Mouse (Mus musculus) stomach, embryonic 16.5 days (tissue): ENCODE results near the gene Dcun1d3. TPM values are rescaled to one million over a fixed set of nuclear protein-coding genes. Genes with fewer than 3 reads are reported as not detected.

Experiments used
- ATAC-seq: fragments of 200-750 bp; cut with Nextera tagmentation; 2 replicates; pipeline ENCODE4 v1.8.0; 2017; ENCODE audit warnings: moderate number of reproducible peaks, moderate TSS enrichment; ENCODE audit not compliant: insufficient read depth, low FRiP score
- H3K27ac ChIP-seq: fragments of 300-500 bp; sonication (generic); 2 replicates; pipeline ENCODE4 v1.5.1; 2014; ENCODE audit warnings: low read length
- H3K27me3 ChIP-seq: fragments of 300-500 bp; sonication (generic); 2 replicates; pipeline ENCODE4 v1.6.1; 2014; ENCODE audit warnings: low read length, control low read depth, mixed read lengths; ENCODE audit not compliant: control insufficient read depth, insufficient read depth
- H3K36me3 ChIP-seq: fragments of 300-500 bp; sonication (generic); 2 replicates; pipeline ENCODE4 v1.6.1; 2014; ENCODE audit warnings: low read length; ENCODE audit not compliant: control insufficient read depth, insufficient read depth
- H3K4me1 ChIP-seq: fragments of 300-500 bp; sonication (generic); 2 replicates; pipeline ENCODE4 v1.6.1; 2014; ENCODE audit warnings: low read length, control low read depth, mixed read lengths; ENCODE audit not compliant: control insufficient read depth, insufficient read depth
- H3K4me2 ChIP-seq: fragments of 300-500 bp; sonication (generic); 2 replicates; pipeline ENCODE4 v1.6.1; 2014; ENCODE audit warnings: low read depth, low read length, mixed read lengths
- H3K4me3 ChIP-seq: fragments of 300-500 bp; sonication (generic); replicated peaks from 2 replicates; pipeline ENCODE4 v1.5.1; 2014; ENCODE audit warnings: mild to moderate bottlenecking, low read length
- H3K9ac ChIP-seq: fragments of 300-500 bp; sonication (generic); 2 replicates; pipeline ENCODE4 v1.6.1; 2014; ENCODE audit warnings: low read length
- H3K9me3 ChIP-seq: fragments of 300-500 bp; sonication (generic); replicated peaks from 2 replicates; pipeline ENCODE4 v1.6.1; 2016; ENCODE audit warnings: low read length, control low read depth; ENCODE audit not compliant: control insufficient read depth
- WGBS: fragments of 180-500 bp; shearing (Covaris S2); extraction: QIAGEN DNeasy Blood & Tissue Kit; methylation state at CpG from one replicate; pipeline ENCODE4 v1.1.7; 2014; 5-methylcytosine and 5-hydroxymethylcytosine counted together
- polyA plus RNA-seq: library from polyadenylated mRNA; unstranded; fragments of >200 nt; fragmentation: Nextera tagmentation; extraction: Ambion mirVana; gene quantifications from 2 replicates; pipeline ENCODE4 v1.2.1, GENCODE M21; 2015

Gene Dcun1d3
- polyA plus RNA-seq, 1 experiment from 2014 or later = 11.3 TPM

DNA sequence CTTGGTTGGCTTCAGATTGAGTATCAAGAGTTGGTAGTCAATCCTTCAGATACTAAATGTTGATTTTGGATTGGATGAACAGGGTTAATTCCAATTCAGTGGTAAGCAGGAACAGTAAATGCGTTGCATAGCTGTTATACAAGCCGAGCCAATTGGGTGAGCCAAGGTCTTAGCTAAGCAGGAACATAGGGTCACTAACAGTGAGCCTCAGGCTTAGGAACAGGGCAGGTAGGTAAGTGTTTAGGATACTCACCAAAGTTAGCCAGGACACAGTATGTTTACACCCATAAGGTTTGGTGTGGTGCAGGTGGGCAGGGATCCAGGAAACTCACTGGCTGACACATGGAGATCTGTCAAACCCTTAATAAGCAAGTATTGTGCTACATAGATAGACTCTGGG, 48.7 kb downstream of the Dcun1d3 start:
- Histone ChIP-seq H3K4me2 (no peak overlapping the region), H3K36me3 (no peaks in the 10 kb centered on the region), H3K27ac (no peak overlapping the region), H3K4me1 (no peaks in the 10 kb centered on the region), H3K4me3 (no peak overlapping the region), H3K9ac (no peak overlapping the region), H3K9me3 (no peaks in the 10 kb centered on the region), H3K27me3 (no peaks in the 10 kb centered on the region)
- no peak for ATAC-seq
- whole genome bisulfite sequencing = 90% methylated on average over 2 of the region's 2 CpGs

DNA sequence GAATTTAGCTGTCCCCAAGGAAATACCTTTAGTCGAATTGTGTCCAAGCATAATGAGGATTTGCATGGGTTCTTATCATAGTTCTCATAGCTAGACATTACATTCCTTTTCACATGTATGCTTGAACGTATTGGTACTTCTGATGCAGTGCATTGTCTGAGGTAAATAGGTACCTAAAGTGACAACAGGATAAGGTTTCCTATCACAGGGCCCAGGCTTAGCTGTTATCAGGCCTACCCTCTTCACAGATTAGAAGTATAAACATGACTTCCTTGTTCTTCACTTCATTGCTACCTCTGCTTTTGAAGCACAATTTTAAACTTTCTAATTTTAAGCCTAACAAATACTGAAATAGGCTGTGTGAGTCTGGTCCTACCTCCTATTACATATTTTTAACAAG, 50.6 kb downstream of the Dcun1d3 start:
- Histone ChIP-seq H3K9me3 (no peaks in the 10 kb centered on the region), H3K4me2 (no peak overlapping the region), H3K36me3 (no peaks in the 10 kb centered on the region), H3K27me3 (no peaks in the 10 kb centered on the region), H3K9ac (no peak overlapping the region), H3K27ac (no peak overlapping the region), H3K4me3 (no peak overlapping the region), H3K4me1 (no peaks in the 10 kb centered on the region)
- 78% methylated on average over 2 of the region's 2 CpGs for WGBS
- ATAC-seq = no peak

DNA sequence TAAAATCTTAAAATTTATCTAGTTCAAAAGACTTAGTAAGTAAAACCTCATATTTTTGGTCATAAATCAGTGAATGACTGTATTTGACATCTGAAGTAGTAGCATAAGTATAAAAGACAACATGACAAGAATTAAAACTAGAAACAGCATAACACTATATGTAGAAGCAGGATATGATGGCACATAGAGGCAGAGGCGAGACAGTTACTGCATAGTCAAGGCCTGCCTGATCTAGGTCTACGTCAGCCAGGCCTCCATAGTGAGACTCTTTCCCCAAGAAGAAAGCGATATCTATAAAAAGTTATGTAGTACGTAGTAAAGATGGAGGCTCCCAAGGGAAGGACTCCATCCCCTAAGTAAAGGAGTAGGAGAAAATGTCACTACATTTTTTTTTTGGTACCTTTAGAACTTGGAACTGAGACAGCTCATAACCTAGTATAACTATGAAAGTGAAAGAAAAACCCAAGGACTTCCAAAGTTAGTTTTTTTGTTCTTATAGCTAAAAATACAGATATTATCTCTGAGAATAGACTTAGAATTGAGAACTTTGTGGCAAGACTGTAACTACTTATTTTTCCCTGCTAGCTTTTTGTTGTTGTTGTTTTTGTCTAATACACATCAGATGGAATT, 54.2 kb downstream of the Dcun1d3 start:
- H3K27me3 ChIP-seq = no peaks in the 10 kb centered on the region
- H3K4me2 ChIP-seq = no peak overlapping the region
- WGBS = 91% methylated on average over 4 of the region's 4 CpGs
- H3K36me3 ChIP-seq = no peaks in the 10 kb centered on the region
- ATAC-seq = no peak
- H3K9me3 ChIP-seq = no peaks in the 10 kb centered on the region
- H3K4me1 ChIP-seq = no peaks in the 10 kb centered on the region
- no peak overlapping the region for H3K27ac ChIP-seq
- no peak overlapping the region for H3K9ac ChIP-seq
- H3K4me3 ChIP-seq = no peak overlapping the region

DNA sequence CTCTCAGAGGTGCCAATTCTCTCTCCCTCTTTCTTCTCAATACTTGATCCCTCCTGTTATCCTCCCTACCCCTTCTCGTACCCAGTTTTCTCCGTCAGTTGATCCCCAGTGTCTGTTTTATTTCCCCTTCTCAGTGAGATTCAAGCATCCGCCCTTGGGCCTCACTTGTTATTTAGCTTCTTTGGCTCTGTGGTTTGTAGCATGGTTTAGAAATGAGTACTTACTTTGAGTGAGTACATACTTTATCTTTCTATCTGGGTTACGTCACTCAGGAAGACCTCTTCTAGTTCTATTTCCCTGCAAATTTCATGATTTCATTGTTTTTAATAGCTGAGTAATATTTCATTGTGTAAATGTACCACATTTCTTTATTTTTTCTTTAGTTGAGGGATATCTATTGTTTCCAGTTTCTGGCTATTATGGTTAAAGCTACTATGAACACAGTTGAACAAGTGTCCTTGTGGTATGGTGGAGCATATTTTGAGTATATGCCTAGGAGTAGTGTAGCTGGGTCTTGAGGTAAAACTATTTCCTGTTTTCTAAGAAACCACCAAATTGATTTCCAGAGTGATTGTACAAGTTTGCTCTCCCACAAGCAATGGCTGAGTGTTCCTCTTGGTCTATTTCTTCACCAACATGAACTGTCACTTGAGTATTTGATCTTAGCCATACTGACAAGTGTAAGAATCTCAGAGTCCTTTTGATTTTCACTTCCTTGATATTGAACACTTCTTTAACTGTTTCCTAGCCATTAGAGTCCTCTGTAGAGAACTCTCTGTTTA, 59.9 kb downstream of the Dcun1d3 start:
- Histone ChIP-seq H3K27ac (no peak overlapping the region), H3K9me3 (no peaks in the 10 kb centered on the region), H3K4me3 (no peak overlapping the region), H3K27me3 (no peaks in the 10 kb centered on the region), H3K9ac (no peak overlapping the region), H3K4me1 (no peaks in the 10 kb centered on the region), H3K36me3 (no peaks in the 10 kb centered on the region), H3K4me2 (no peak overlapping the region)
- ATAC-seq = no peak
- WGBS = 92% methylated on average over 4 of the region's 4 CpGs

DNA sequence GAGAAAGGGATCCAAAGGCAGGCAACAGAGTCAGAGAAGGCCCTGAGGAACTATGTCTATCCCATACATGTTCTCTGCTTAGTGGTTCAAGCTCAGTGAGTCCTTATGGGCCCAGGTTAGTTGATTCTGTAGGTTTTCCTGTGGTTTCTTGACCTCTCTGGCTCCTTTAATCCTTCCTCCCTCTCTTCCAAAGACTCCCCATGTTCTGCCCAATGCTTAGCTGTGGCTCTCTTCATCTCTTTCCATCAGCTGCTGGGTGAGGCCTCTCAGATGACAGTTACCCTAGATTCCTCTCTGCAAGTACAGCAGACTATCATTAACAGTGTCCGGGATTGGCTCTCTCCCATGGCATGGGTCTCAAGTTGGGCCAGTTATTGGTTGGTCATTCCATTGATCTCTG, 60.7 kb downstream of the Dcun1d3 start:
- Histone ChIP-seq H3K36me3 (no peaks in the 10 kb centered on the region), H3K4me1 (no peaks in the 10 kb centered on the region), H3K4me3 (no peak overlapping the region), H3K9ac (no peak overlapping the region), H3K27me3 (no peaks in the 10 kb centered on the region), H3K27ac (no peak overlapping the region), H3K4me2 (no peak overlapping the region), H3K9me3 (no peaks in the 10 kb centered on the region)
- WGBS = 90% methylated on average over 1 of the region's 1 CpGs
- no peak for ATAC-seq

DNA sequence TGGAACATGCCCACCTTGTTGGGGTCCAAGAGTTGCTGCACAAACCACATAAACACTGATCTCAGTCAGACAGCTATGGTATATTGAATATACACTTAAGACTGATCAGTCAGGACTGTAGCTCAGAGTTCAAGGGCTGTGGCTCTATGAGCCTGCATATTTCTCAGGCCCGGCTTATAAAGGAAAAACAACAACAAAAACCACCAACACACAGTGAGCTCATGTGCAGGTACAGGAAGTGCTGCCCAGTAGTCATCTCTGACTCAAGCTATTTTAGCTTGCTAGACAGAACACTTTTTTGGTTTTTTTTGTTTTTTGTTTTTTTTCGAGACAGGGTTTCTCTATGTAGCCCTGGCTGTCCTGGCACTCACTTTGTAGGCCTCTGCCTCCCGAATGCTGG, 87.4 kb downstream of the Dcun1d3 start:
- 92% methylated on average over 3 of the region's 3 CpGs for WGBS

DNA sequence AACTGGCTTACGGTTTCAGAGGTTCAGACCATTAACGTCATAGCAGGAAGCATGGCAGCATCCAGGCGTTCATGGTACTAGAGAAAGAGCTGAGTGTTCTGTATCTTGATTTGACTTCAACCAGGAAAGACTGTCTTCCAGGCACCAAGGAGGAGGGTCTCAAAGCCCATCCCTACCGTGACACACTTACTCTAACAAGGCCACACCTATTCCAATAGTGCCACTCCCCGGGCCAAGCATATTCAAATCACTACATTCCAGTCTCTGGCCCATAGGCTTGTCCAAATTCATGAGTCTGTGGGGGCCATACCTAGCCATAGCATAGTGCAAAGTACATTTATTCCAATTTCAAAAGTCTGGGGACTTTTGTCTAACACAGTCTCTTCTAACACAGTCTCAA, 88.7 kb downstream of the Dcun1d3 start:
- Histone ChIP-seq H3K27ac (no peak overlapping the region), H3K4me3 (no peak overlapping the region), H3K4me2 (no peak overlapping the region), H3K9ac (no peak overlapping the region), H3K36me3 (no peaks in the 10 kb centered on the region), H3K9me3 (no peaks in the 10 kb centered on the region), H3K27me3 (no peaks in the 10 kb centered on the region), H3K4me1 (no peaks in the 10 kb centered on the region)
- no peak for ATAC-seq
- 85% methylated on average over 5 of the region's 5 CpGs for WGBS

More for the DNA sequence above, 87.4 kb downstream of the Dcun1d3 start:
- Histone ChIP-seq H3K9ac (no peak overlapping the region), H3K27me3 (no peaks in the 10 kb centered on the region), H3K36me3 (no peaks in the 10 kb centered on the region; the same call in 1 of the 2 replicates), H3K9me3 (no peaks in the 10 kb centered on the region), H3K4me1 (no peaks in the 10 kb centered on the region), H3K4me2 (no peak overlapping the region), H3K4me3 (no peak overlapping the region), H3K27ac (no peak overlapping the region)
- no peak for ATAC-seq

Other genes starting within 250 kb of the Dcun1d3 start
- gene Acsm4, start 206.3 kb downstream of the Dcun1d3 start, polyA plus RNA-seq = not detected in 2 replicates
- 62.3 and 65.2 TPM in 2 replicates for gene Thumpd1, start 175.5 kb downstream of the Dcun1d3 start, polyA plus RNA-seq
- gene Acsm3, start 135.4 kb downstream of the Dcun1d3 start, polyA plus RNA-seq = 13.3 and 18.5 TPM in 2 replicates
- gene Rexo5, start 102.3 kb downstream of the Dcun1d3 start, polyA plus RNA-seq = 17.8 and 25.6 TPM in 2 replicates
- 19.5 and 20.3 TPM in 2 replicates for gene Eri2, start 102.2 kb downstream of the Dcun1d3 start, polyA plus RNA-seq
- gene Lyrm1, start 437 bp downstream of the Dcun1d3 start, polyA plus RNA-seq = 8.3 and 9.6 TPM in 2 replicates
- not detected in 2 replicates for gene Dnah3, start 199.0 kb upstream of the Dcun1d3 start, polyA plus RNA-seq
- gene Tmem159, start 206.1 kb upstream of the Dcun1d3 start, polyA plus RNA-seq = 35.6 and 38.1 TPM in 2 replicates
- gene Zp2, start 249.0 kb upstream of the Dcun1d3 start, polyA plus RNA-seq = 0.19 and 0.27 TPM in 2 replicates